Comparison of ENCODE assay signal across 26 mouse cellular contexts in the genomic region with DNA sequence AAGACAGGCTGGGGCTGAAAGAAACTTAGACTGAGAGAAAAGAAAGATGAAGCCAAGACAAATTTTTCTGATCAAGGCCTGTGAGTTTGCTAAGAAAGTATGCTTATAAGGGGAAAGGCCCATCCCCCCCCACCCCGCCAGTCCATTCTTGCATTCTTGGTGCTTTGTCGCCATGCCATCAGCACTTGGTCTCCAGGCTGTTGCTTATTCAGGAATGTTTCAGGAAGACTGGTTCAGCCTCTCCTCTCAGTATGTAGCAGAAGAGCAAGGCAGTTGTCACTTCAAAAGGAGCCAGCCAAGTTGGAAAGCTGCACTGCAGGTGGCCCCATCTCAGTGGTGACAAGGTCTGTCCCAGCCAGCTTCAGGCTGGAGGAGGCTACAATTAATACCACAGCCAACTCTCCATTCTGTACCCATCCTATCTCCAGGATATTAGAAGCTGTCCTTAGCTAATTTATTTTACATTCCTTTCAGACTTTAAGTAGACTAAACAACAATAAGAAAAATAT.
DNase-seq lines count a peak whose midpoint lies in the region; ATAC-seq and TF ChIP-seq lines count a peak whose summit lies in the region.
"Had no signal": no experiment of that assay in that cellular context is flagged by ENCODE, and none has a peak within 500 bp of the region (broad histone marks: within the 10 kb centered on the region; RNA-seq: fewer than 3 reads in every experiment).

No protein-coding gene starts in this region.

- H3K4me1 ChIP-seq in hindbrain, embryonic 10.5 days (replicated peaks): peaks cover 6% of the 10 kb centered on the region; the same call in 1 of the 2 replicates
- no peaks in the 10 kb centered on the region for H3K4me1 ChIP-seq in hindbrain, embryonic 12.5 days
- H3K4me1 ChIP-seq in hindbrain, embryonic 15.5 days (replicated peaks): no peaks in the 10 kb centered on the region
- no peaks in the 10 kb centered on the region for H3K4me1 ChIP-seq in kidney, adult 2 months (ENCODE audit: control insufficient read depth, insufficient read depth, low read length)
- H3K4me1 ChIP-seq: heart, embryonic 13.5 days; liver, embryonic 13.5 days; neural tube, embryonic 15.5 days had no signal

- H3K27ac ChIP-seq in hindbrain, embryonic 10.5 days: no peak overlapping the region
- H3K27ac ChIP-seq in hindbrain, embryonic 12.5 days: no peak overlapping the region
- H3K27ac ChIP-seq in hindbrain, embryonic 15.5 days (replicated peaks): no peak overlapping the region
- no peak overlapping the region for H3K27ac ChIP-seq in kidney, adult 2 months (ENCODE audit: insufficient read depth, low read depth, low read length)
- H3K27ac ChIP-seq: forebrain, embryonic 10.5 days; heart, adult 2 months; heart, embryonic 13.5 days; kidney, postnatal 0 days; layer of hippocampus, adult 2 months; liver, embryonic 13.5 days; neural tube, embryonic 15.5 days had no signal

- no peak for ATAC-seq in hindbrain, embryonic 12.5 days (ENCODE audit: low FRiP score)
- 0 out of 2 replicates have a peak, but pooled peaks have one; percentile 61 for ATAC-seq in hindbrain, embryonic 15.5 days (ENCODE audit: low FRiP score, low read depth)

- DNase-seq in hindbrain, embryonic 10.5 days (ENCODE audit: low spot score): peak; percentile 26
- peak; percentile 32 for DNase-seq in Muller cell, postnatal 12 days (ENCODE audit: inconsistent ontology term)
- DNase-seq in brain, embryonic 14.5 days (ENCODE audit: low read depth): peak; percentile 23
- no peak for DNase-seq in kidney, adult 2 months
- DNase-seq in kidney, postnatal 36 days: no peak
- DNase-seq: adrenal gland, postnatal 14 days; B cell, adult 2 months; cerebellum, adult 9-10 months; gastrocnemius, postnatal 36 days; heart, adult 2 months; heart, postnatal 14 days; kidney, adult 18-20 months; liver, embryonic 13.5 days; lung, adult 2 months; lung, postnatal 14 days; right cerebral cortex, adult 18-20 months; thymus, adult 18-20 months; thymus, postnatal 4 days had no signal

- H3K4me3 ChIP-seq in hindbrain, embryonic 10.5 days: no peak overlapping the region
- H3K4me3 ChIP-seq in hindbrain, embryonic 12.5 days: no peak overlapping the region
- H3K4me3 ChIP-seq in hindbrain, embryonic 15.5 days: no peak overlapping the region
- H3K4me3 ChIP-seq in kidney, adult 2 months (ENCODE audit: insufficient read depth, low read depth, low read length): no peak overlapping the region
- H3K4me3 ChIP-seq: forebrain, embryonic 10.5 days; heart, adult 2 months; heart, embryonic 13.5 days; layer of hippocampus, adult 2 months; liver, embryonic 13.5 days; neural tube, embryonic 15.5 days had no signal

- no peak for TF ChIP-seq POLR2A in brain, embryonic 14.5 days (IDR thresholded peaks at IDR 0.05; ENCODE audit: borderline replicate concordance, extremely low read depth, insufficient read depth, insufficient read length, poor library complexity, severe bottlenecking)
- TF ChIP-seq POLR2A in kidney, adult 2 months (IDR thresholded peaks at IDR 0.05; ENCODE audit: low read depth, low read length): no peak

- no peak overlapping the region for H3K9ac ChIP-seq in hindbrain, embryonic 12.5 days
- H3K9ac ChIP-seq in hindbrain, embryonic 15.5 days: no peak overlapping the region
- H3K9ac ChIP-seq: heart, embryonic 13.5 days; liver, embryonic 13.5 days; neural tube, embryonic 15.5 days had no signal

- H3K36me3 ChIP-seq in hindbrain, embryonic 10.5 days: no peaks in the 10 kb centered on the region
- no peaks in the 10 kb centered on the region for H3K36me3 ChIP-seq in hindbrain, embryonic 12.5 days
- H3K36me3 ChIP-seq in hindbrain, embryonic 15.5 days: no peaks in the 10 kb centered on the region
- no peaks in the 10 kb centered on the region for H3K36me3 ChIP-seq in kidney, adult 2 months (ENCODE audit: control insufficient read depth, insufficient read depth, low read length)
- H3K36me3 ChIP-seq: forebrain, embryonic 10.5 days; heart, embryonic 13.5 days; liver, embryonic 13.5 days; neural tube, embryonic 15.5 days had no signal

- no peaks in the 10 kb centered on the region for H3K27me3 ChIP-seq in hindbrain, embryonic 10.5 days (ENCODE audit: insufficient read depth, poor library complexity, severe bottlenecking)
- H3K27me3 ChIP-seq in hindbrain, embryonic 12.5 days: no peaks in the 10 kb centered on the region
- no peaks in the 10 kb centered on the region for H3K27me3 ChIP-seq in hindbrain, embryonic 15.5 days
- H3K27me3 ChIP-seq in kidney, adult 2 months (replicated peaks; ENCODE audit: control insufficient read depth, insufficient read depth, low read length): no peaks in the 10 kb centered on the region
- H3K27me3 ChIP-seq: CH12.LX; heart, embryonic 13.5 days; liver, embryonic 13.5 days; neural tube, embryonic 15.5 days had no signal

- WGBS in hindbrain, embryonic 10.5 days: 32% methylated on average over 2 of the region's 2 CpGs
- WGBS in hindbrain, embryonic 12.5 days: 21% methylated on average over 2 of the region's 2 CpGs
- WGBS in hindbrain, embryonic 15.5 days: 40% methylated on average over 2 of the region's 2 CpGs
- WGBS in kidney, adult 2 months: 81% methylated on average over 2 of the region's 2 CpGs

- TF ChIP-seq CTCF in brain, embryonic 14.5 days (IDR thresholded peaks at IDR 0.05; ENCODE audit: borderline replicate concordance, extremely low read depth, insufficient read depth, insufficient read length): no peak
- TF ChIP-seq CTCF in kidney, adult 2 months (conservative IDR thresholded peaks at IDR 0.05; ENCODE audit: insufficient read depth, insufficient read length, low read depth, low read length): no peak

- H3K9me3 ChIP-seq in hindbrain, embryonic 10.5 days: no peaks in the 10 kb centered on the region
- H3K9me3 ChIP-seq in hindbrain, embryonic 12.5 days (replicated peaks): no peaks in the 10 kb centered on the region
- no peaks in the 10 kb centered on the region for H3K9me3 ChIP-seq in hindbrain, embryonic 15.5 days
- H3K9me3 ChIP-seq: forebrain, embryonic 10.5 days; heart, embryonic 13.5 days; liver, embryonic 13.5 days; neural tube, embryonic 15.5 days had no signal

- no peak overlapping the region for H3K4me2 ChIP-seq in hindbrain, embryonic 12.5 days (replicated peaks)
- no peak overlapping the region for H3K4me2 ChIP-seq in hindbrain, embryonic 15.5 days
- H3K4me2 ChIP-seq: heart, embryonic 13.5 days; liver, embryonic 13.5 days; neural tube, embryonic 15.5 days had no signal

Comparison
In these comparisons a context has a peak if more than half of its experiments do, and no peak if none do; other contexts are left out.
1. DNase-seq: peak in hindbrain, embryonic 10.5 days (single experiment), Muller cell, postnatal 12 days (single experiment) and brain, embryonic 14.5 days (single experiment); none in kidney, adult 2 months (single experiment) and kidney, postnatal 36 days (0 of 2).